Mouse (Mus musculus) liver, embryonic 14.5 days (tissue): ENCODE measurements around the gene Polr3e. TPM values are rescaled to one million over a fixed set of nuclear protein-coding genes. Genes with fewer than 3 reads are reported as not detected.
"Not testable (repeated sequence)": the region's sequence is repeated elsewhere in the genome, so short reads cannot be mapped to it uniquely, and the experiment has no call there.

Source experiments
- ATAC-seq: fragments of 200-750 bp; cut with Nextera tagmentation; 2 replicates; pipeline ENCODE4 v1.8.0; 2017; ENCODE audit warnings: moderate number of reproducible peaks, mild to moderate bottlenecking, moderate library complexity; ENCODE audit not compliant: insufficient read depth
- DNase-seq, 3 experiments: peaks; one replicate each; pipeline ENCODE4 v3.0.0-alpha.2; 2012 to 2013; ENCODE audit warnings: low read depth in 3 of 3, low spot score in 3 of 3
- H3K27ac ChIP-seq: fragments of 300-500 bp; sonication (generic); 2 replicates; pipeline ENCODE4 v1.5.1; 2014; ENCODE audit warnings: moderate library complexity, mild to moderate bottlenecking, control low read depth, inconsistent platforms
- H3K27me3 ChIP-seq: fragments of 300-500 bp; sonication (generic); 2 replicates; pipeline ENCODE4 v1.6.1; 2014; ENCODE audit warnings: mild to moderate bottlenecking, low read length, moderate library complexity; ENCODE audit not compliant: control insufficient read depth, insufficient read depth
- H3K36me3 ChIP-seq: fragments of 300-500 bp; sonication (generic); replicated peaks from 2 replicates; pipeline ENCODE4 v1.6.1; 2014; ENCODE audit warnings: low read depth; ENCODE audit not compliant: control insufficient read depth, insufficient read depth
- H3K4me1 ChIP-seq, 2 experiments: fragments of 200-500 bp in 1 of 2; fragments of 300-500 bp in 1 of 2; sonication (generic) in 1 of 2; replicated peaks; 2 replicates each; pipeline ENCODE4 v1.6.1; 2012 to 2014; ENCODE audit warnings: antibody characterized with exemption in 1 of 2, inconsistent platforms in 1 of 2, low read length in 1 of 2; ENCODE audit not compliant: control insufficient read depth in 2 of 2, insufficient read depth in 2 of 2
- H3K4me2 ChIP-seq: fragments of 300-500 bp; sonication (generic); 2 replicates; pipeline ENCODE4 v1.6.1; 2014; ENCODE audit warnings: low read depth, mild to moderate bottlenecking, control low read depth, moderate library complexity
- H3K4me3 ChIP-seq, 2 experiments: fragments of 200-500 bp in 1 of 2; fragments of 300-500 bp in 1 of 2; sonication (generic) in 1 of 2; 2 replicates each; pipeline ENCODE4 v1.5.1; 2012 to 2014; ENCODE audit warnings: low read depth in 2 of 2, low read length in 2 of 2, mild to moderate bottlenecking in 2 of 2, control low read depth in 1 of 2, inconsistent platforms in 1 of 2, moderate library complexity in 1 of 2; ENCODE audit not compliant: insufficient read depth in 1 of 2
- H3K9ac ChIP-seq: fragments of 300-500 bp; sonication (generic); replicated peaks from 2 replicates; pipeline ENCODE4 v1.6.1; 2014; ENCODE audit warnings: mild to moderate bottlenecking, control low read depth, moderate library complexity
- H3K9me3 ChIP-seq: fragments of 300-500 bp; sonication (generic); 2 replicates; pipeline ENCODE4 v1.6.1; 2016; ENCODE audit warnings: low read length, mixed read lengths; ENCODE audit not compliant: control insufficient read depth
- CTCF ChIP-seq: IDR thresholded peaks from 2 replicates; pipeline ENCODE4 v1.5.1; 2016; ENCODE audit warnings: antibody characterized with exemption, low read depth, control low read depth
- EP300 ChIP-seq: IDR thresholded peaks from 2 replicates; pipeline ENCODE4 v1.6.1; 2016; ENCODE audit warnings: antibody characterized with exemption, low read depth
- WGBS: fragments of 180-500 bp; shearing (Covaris S2); extraction: QIAGEN DNeasy Blood & Tissue Kit; methylation state at CpG from one replicate; pipeline ENCODE4 v1.1.7; 2014; ENCODE audit not compliant: insufficient replicate concordance; 5-methylcytosine and 5-hydroxymethylcytosine counted together
- polyA plus RNA-seq, 2 experiments: library from polyadenylated mRNA; depleted of rRNA in 1 of 2; stranded (reverse) in 1 of 2; unstranded in 1 of 2; fragments of >200 nt; fragmentation: Nextera tagmentation in 1 of 2; extraction: Ambion mirVana in 1 of 2; gene quantifications; 2 replicates each; pipeline versions ENCODE4 v1.2.1 to v1.2.3; 2012 to 2014

Polr3e gene
- polyA plus RNA-seq, 2 experiments, result 7.1 to 9.2 TPM

GRCm38 (mm10) chr7:120943936-120944509, 26.5 kb downstream of the Polr3e start:
- no peaks in the 10 kb centered on the region for H3K27me3 ChIP-seq
- H3K4me2 ChIP-seq, result no peak overlapping the region
- H3K9me3 ChIP-seq, result no peaks in the 10 kb centered on the region
- H3K4me1 ChIP-seq, result no peaks in the 10 kb centered on the region
- 69% methylated on average over 8 of the region's 8 CpGs for WGBS
- no peak overlapping the region for H3K9ac ChIP-seq
- ATAC-seq (no peak), DNase-seq (no peak)
- H3K36me3 ChIP-seq, result peaks cover 57% of the 10 kb centered on the region
- no peak overlapping the region for H3K27ac ChIP-seq
- no peak overlapping the region for H3K4me3 ChIP-seq
- TF ChIP-seq CTCF (no peak), EP300 (no peak)

DNA sequence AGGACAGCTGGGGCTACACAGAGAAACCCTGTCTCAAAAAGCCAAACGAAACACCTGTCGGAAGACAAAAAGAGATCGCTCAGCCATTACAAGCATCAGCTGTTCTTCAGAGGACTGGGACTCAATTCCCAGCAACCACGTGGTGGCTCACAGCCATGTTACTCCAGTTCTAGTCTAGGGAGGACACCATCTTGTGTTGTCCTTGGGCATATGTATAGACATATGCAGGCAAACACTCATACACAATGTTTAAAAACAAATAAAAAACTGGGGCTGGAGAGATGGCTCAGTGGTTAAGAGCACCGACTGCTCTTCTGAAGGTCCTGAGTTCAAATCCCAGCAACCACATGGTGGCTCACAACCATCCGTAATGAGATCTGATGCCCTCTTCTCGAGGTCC, 36.0 kb downstream of the Polr3e start:
- peaks cover 46% of the 10 kb centered on the region for H3K36me3 ChIP-seq
- DNase-seq, H3K9me3 ChIP-seq, ATAC-seq, H3K9ac ChIP-seq, H3K27ac ChIP-seq, H3K4me2 ChIP-seq, H3K4me1 ChIP-seq, H3K27me3 ChIP-seq, H3K4me3 ChIP-seq: not testable (repeated sequence)
- 82% methylated on average over 7 of the region's 7 CpGs for WGBS

DNA sequence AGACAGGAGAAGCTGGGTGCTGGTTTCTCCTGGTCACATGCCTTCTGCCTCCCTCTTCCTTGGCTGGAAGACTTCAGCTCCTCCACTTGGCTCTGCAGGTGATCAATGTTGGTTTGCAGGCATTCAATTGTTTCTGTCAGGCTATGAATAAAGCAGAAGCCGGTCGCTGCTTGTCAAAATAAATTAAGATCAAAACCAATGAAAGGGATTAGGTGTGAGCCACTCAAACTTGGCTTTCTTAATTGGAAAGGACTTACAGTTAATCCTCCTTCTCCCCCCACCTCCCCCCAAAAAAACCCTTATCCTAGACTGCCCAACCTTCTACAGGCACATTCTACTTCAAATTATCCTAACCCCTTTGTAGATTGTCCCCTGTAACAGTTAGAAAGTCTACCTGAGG, 42.6 kb downstream of the Polr3e start:
- no peak overlapping the region for H3K9ac ChIP-seq
- no peak for ATAC-seq
- 91% methylated on average over 2 of the region's 2 CpGs for WGBS
- no peak for DNase-seq
- H3K9me3 ChIP-seq, result no peaks in the 10 kb centered on the region
- H3K4me1 ChIP-seq, result no peaks in the 10 kb centered on the region
- no peak overlapping the region for H3K4me2 ChIP-seq
- no peak overlapping the region for H3K27ac ChIP-seq
- TF ChIP-seq EP300 (no peak), CTCF (no peak)
- H3K4me3 ChIP-seq, result no peak overlapping the region
- peaks cover 70% of the 10 kb centered on the region for H3K36me3 ChIP-seq
- H3K27me3 ChIP-seq, result no peaks in the 10 kb centered on the region

DNA sequence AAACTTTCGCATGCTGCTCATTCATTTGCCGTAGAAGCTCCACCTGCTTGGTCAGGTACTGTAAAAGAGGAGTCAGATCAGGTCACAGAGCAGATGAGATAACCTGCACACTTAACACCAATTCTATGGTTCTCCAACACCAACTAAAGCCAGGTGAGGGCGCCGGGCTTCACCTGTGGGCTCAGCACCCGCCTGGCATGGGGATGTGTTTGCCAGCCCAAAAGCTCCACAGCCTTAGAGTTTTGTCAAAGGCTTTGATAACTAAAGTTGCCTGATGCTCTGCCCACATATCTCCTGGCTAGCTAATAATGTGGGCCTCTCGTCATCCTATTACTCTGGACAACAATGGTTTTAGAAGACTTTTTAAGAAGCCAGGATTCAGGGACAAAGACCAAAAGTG, 43.1 kb downstream of the Polr3e start:
- Histone ChIP-seq H3K9ac (no peak overlapping the region), H3K9me3 (no peaks in the 10 kb centered on the region), H3K4me3 (no peak overlapping the region), H3K36me3 (peaks cover 69% of the 10 kb centered on the region), H3K4me1 (no peaks in the 10 kb centered on the region), H3K4me2 (no peak overlapping the region), H3K27ac (no peak overlapping the region), H3K27me3 (no peaks in the 10 kb centered on the region)
- DNase-seq, result no peak
- TF ChIP-seq CTCF (peak; percentile 50), EP300 (no peak)
- no peak for ATAC-seq
- 85% methylated on average over 6 of the region's 6 CpGs for WGBS

DNA sequence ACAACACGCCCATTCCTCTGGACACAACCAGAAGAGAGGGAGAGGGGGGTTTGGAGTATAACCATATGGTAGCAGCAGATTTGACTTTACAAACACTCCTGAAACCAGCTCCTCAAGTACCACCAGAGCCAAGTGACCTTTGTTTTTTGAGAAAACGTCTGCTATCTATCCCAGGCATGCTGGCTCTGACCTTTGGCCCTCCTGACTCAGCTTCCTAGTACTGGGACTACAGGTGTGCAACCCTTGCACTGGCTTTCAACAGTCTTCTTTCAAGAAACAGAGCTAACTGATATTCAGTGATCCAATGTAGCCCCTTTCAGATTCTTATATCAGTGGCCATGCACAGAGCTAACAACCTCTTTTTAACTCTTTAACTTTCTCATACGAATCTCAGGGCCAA, 44.3 kb downstream of the Polr3e start:
- H3K27me3 ChIP-seq, result no peaks in the 10 kb centered on the region
- H3K36me3 ChIP-seq, result peaks cover 65% of the 10 kb centered on the region
- no peak overlapping the region for H3K9ac ChIP-seq
- TF ChIP-seq CTCF (no peak), EP300 (no peak)
- no peak for DNase-seq
- 80% methylated on average over 3 of the region's 3 CpGs for WGBS
- ATAC-seq, result no peak
- H3K4me2 ChIP-seq, result no peak overlapping the region
- no peak overlapping the region for H3K4me3 ChIP-seq
- H3K9me3 ChIP-seq, result no peaks in the 10 kb centered on the region
- H3K4me1 ChIP-seq, result no peaks in the 10 kb centered on the region
- no peak overlapping the region for H3K27ac ChIP-seq
